Mouse (Mus musculus): Measurements from ENCODE around the gene Med17.

- TF ChIP-seq CTCF (IDR thresholded peaks at IDR 0.05; ENCODE audit: extremely low read depth, insufficient read depth, low read length) (no peak), POLR2A (IDR thresholded peaks at IDR 0.05; ENCODE audit: extremely low read depth, insufficient read depth, low read length) (no peak)
These were observed 34.9 kb upstream of the Med17 start for GRCm38 (mm10) chr9:15314619-15315018.
